Mouse (Mus musculus): ENCODE measurements around the gene Zfp449.
A peak's percentile ranks its signal among the peaks of the same experiment; 100 is the strongest.

Zfp449 gene

GRCm38 (mm10) chrX:56346176-56346931, at the start of gene Zfp449:
Zfp449 (plus strand) TSS chrX:56346400.
- peak; percentile 78 to 89 for DNase-seq

- DNase-seq = no peak
Measured at GRCm38 (mm10) chrX:56307597-56307996, 38.6 kb upstream of the Zfp449 start.

DNA sequence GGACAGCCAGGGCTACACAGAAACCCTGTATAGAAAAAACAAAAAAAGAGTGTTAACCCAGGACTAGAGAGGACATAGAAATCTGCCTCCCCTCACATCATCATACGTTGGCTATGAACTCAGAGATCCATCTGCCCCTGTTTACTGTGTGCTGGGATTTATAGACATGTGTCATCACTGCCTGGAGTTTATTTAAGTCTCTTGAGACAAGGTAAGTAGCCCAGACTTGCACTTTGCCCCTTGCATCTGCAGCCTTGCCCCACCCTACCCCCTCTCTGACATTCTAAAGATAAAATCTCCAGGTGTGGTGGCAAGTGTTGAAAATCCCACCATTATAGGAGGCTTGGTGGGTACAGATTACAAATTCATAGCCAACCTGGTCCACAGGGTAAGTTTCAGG, 33.4 kb upstream of the Zfp449 start:
- DNase-seq = no peak

GRCm38 (mm10) chrX:56322096-56322495, 24.1 kb upstream of the Zfp449 start:
- DNase-seq = no peak

DNA sequence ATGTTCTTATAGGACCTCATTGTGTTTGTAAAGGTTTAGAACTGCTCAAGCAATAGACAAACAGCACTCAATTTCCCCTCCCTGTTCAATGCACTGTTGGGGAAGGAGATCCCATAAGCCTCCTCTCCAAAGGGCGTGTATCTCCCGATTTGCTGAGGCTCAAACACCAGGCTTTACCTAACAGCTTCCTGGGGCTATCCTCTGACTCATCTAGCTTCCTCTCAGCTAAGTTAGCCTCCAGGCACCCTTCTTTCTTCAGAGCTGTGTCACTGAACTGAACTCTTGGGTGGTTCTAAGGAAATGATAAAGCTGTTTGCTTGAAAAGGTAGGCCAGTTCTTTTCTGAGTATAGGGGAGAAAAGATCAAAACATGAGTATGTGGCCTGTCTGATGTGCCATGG, 23.5 kb upstream of the Zfp449 start:
- no peak for DNase-seq

GRCm38 (mm10) chrX:56332046-56332445, 14.2 kb upstream of the Zfp449 start:
- DNase-seq = no peak

DNA sequence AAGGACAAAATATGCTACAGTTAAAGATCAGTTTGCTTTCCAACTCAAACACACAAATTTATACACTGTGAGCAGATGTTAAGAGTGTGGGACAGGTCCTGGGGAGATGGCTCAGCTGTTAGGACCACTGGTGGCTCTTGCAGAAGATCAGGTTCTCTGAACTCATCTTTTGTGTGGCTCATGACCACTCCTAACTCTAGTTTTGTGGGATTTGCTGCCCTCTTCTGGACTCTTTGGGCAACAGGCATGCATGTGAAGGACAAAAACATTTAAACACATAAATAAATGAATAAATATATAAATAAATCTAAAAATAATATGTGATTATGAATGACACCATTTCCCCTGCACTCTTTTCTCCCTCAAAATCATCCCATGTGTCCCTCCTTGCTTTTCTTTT, 5.9 kb upstream of the Zfp449 start:
- DNase-seq = peak; percentile 8 to 51

DNA sequence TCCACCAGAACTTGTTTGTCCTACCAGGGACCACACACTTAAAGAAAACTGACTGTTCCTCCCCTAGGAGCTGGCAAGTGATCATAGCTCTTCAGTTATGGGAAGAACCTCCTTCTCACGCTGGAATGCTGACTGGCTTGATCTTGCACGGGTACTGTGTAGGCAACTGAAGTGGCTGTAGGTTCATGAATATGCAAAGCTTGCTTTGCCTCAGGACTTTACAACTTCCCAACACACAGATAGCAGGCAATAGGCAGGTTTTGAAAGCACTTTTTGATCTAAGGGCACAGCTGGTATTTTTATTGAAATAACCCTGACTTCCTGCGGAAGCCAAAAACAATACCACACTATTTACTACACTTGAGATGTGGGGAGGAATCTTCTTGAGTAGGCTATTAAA, 3.3 kb upstream of the Zfp449 start:
- no peak for DNase-seq

- DNase-seq = peak; percentile 41 to 56
Measured at GRCm38 (mm10) chrX:56346932-56347253, 693 bp downstream of the Zfp449 start.

DNA sequence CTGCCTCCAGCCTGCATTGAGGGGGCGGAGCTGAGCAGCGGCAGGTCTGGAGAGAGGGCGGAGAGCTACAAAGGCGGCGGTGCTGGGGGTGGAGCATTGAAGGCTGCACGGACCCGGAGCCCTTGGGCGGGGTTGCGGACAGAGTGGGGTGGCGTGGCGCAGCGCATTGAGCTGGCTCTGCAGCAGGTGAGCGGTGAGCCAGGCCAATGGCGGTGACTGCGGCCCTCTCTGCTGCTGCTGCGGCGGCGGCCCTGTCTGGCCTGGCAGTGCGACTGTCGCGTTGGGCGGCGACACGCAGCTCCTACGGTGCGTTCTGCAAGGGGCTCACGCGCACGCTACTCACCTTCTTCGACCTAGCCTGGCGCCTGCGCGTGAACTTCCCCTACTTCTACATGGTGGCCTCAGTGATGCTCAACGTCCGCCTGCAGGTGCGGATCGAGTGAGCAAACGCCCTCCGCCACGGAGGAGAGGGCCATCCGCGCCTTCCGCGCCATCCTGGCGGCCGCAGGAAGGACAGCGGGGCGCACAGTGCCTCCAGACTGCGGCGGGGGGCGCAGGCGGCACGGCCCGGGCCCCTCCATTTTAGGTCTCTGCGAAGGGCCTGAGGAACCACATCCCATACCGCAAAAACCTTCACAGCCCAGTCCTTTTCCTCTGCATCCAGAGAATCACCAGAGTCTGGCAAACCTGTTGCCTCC, 28.4 kb downstream of the Zfp449 start, which contains the start of gene Smim10l2a:
Gene Smim10l2a, plus strand, starts transcription at position 156 of the 698 bp plus-strand sequence.
- DNase-seq = peak; percentile 67 to 80

- DNase-seq = no peak
Measured at GRCm38 (mm10) chrX:56380852-56381251, 34.7 kb downstream of the Zfp449 start.

GRCm38 (mm10) chrX:56384142-56384541, 37.9 kb downstream of the Zfp449 start:
- DNase-seq = no peak

DNA sequence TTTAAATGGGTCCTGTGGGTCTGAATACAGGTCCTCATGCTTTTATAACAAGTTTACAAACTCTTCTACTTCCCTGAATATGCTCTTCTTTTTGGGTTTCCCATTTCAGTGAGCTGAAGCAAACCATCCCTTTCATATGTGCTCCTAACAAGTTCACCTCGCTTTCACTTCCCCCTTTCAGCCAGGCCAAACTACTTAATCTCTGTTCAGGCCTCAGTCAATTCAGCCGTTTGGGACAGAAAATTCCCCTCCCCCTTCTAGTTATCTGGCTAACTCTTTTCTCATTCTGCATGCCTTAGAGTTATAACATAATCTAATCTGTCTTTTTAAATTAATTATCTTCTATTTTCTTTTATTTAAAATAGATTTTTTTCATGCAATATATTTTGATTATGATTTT, 58.4 kb downstream of the Zfp449 start:
- DNase-seq = no peak

- no peak for DNase-seq
Measured at GRCm38 (mm10) chrX:56405482-56405881, 59.3 kb downstream of the Zfp449 start.

DNA sequence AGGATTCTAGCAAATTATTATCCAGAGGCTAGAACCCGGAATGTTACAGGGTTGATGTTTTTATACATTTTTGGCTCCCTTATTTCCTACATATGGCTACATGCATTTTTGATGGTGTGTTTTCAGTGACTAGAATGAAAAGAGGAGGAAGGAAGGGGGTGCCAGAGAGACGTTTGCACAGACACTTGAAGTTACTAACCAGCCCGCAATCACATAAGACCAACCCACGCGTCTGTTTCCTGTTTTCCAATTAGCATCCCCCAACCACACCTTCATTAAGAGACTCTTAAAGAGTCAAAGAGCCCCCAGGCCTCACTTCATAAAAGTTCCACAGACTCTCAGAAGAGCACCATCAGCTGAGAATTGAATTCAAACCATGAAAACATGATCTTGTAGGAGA, 59.9 kb downstream of the Zfp449 start:
- DNase-seq = no peak
